Mouse (Mus musculus): ENCODE data around the gene Ttll7. TPM values are rescaled to one million over a fixed set of nuclear protein-coding genes. Genes with fewer than 3 reads are reported as not detected.

The Ttll7 gene
- polyA plus RNA-seq, 1 experiment from 2014 or later, result 5.9 TPM

- 76% methylated on average over 10 of the region's 10 CpGs for WGBS
- no peak for ATAC-seq (ENCODE audit: low FRiP score, low read depth)
- H3K36me3 ChIP-seq, result no peaks in the 10 kb centered on the region
- 0 out of 2 replicates have a peak, but pooled peaks cover 2% of the 10 kb centered on the region for H3K4me1 ChIP-seq
- H3K27ac ChIP-seq (replicated peaks), result no peak overlapping the region
- H3K4me3 ChIP-seq, result no peak overlapping the region
- no peak overlapping the region for H3K9ac ChIP-seq (replicated peaks)
- no peak overlapping the region for H3K4me2 ChIP-seq (replicated peaks)
- no peaks in the 10 kb centered on the region for H3K27me3 ChIP-seq
- H3K9me3 ChIP-seq, result no peaks in the 10 kb centered on the region
Observed at GRCm38 (mm10) chr3:146857373-146857772, 5.2 kb downstream of the Ttll7 start.

- no peak overlapping the region for H3K4me2 ChIP-seq (replicated peaks)
- H3K4me1 ChIP-seq, result no peaks in the 10 kb centered on the region
- H3K9me3 ChIP-seq, result no peaks in the 10 kb centered on the region
- H3K4me3 ChIP-seq, result no peak overlapping the region
- no peaks in the 10 kb centered on the region for H3K36me3 ChIP-seq
- no peak for ATAC-seq (ENCODE audit: low FRiP score, low read depth)
- WGBS, result 86% methylated on average over 2 of the region's 2 CpGs
- H3K27ac ChIP-seq (replicated peaks), result no peak overlapping the region
- H3K27me3 ChIP-seq, result no peaks in the 10 kb centered on the region
- H3K9ac ChIP-seq (replicated peaks), result no peak overlapping the region
Observed at GRCm38 (mm10) chr3:146860308-146860707, 8.1 kb downstream of the Ttll7 start.

GRCm38 (mm10) chr3:146866563-146866962 lies 14.4 kb downstream of the Ttll7 start:
- Histone ChIP-seq H3K4me2 (replicated peaks) (no peak overlapping the region), H3K9me3 (no peaks in the 10 kb centered on the region), H3K27me3 (no peaks in the 10 kb centered on the region), H3K4me3 (no peak overlapping the region), H3K4me1 (no peaks in the 10 kb centered on the region), H3K36me3 (no peaks in the 10 kb centered on the region), H3K27ac (replicated peaks) (no peak overlapping the region), H3K9ac (replicated peaks) (no peak overlapping the region)
- no peak for ATAC-seq (ENCODE audit: low FRiP score, low read depth)
- WGBS, result 42% methylated on average over 4 of the region's 4 CpGs

- Histone ChIP-seq H3K9me3 (no peaks in the 10 kb centered on the region), H3K4me2 (replicated peaks) (no peak overlapping the region), H3K4me1 (no peaks in the 10 kb centered on the region), H3K9ac (replicated peaks) (no peak overlapping the region), H3K27ac (replicated peaks) (no peak overlapping the region), H3K4me3 (no peak overlapping the region), H3K36me3 (no peaks in the 10 kb centered on the region), H3K27me3 (no peaks in the 10 kb centered on the region)
- 86% methylated on average over 3 of the region's 3 CpGs for WGBS
- ATAC-seq (ENCODE audit: low FRiP score, low read depth), result no peak
Observed at GRCm38 (mm10) chr3:146871954-146872353, 19.8 kb downstream of the Ttll7 start.

- 70% methylated on average over 2 of the region's 2 CpGs for WGBS
- H3K9me3 ChIP-seq, result no peaks in the 10 kb centered on the region
Observed at GRCm38 (mm10) chr3:146875929-146876328, 23.8 kb downstream of the Ttll7 start.

GRCm38 (mm10) chr3:146893931-146894330 lies 41.8 kb downstream of the Ttll7 start:
- ATAC-seq (ENCODE audit: low FRiP score, low read depth), result no peak
- no peak overlapping the region for H3K4me2 ChIP-seq (replicated peaks)
- WGBS, result 90% methylated on average over 13 of the region's 13 CpGs
- H3K27ac ChIP-seq (replicated peaks), result no peak overlapping the region
- no peak overlapping the region for H3K4me3 ChIP-seq
- no peaks in the 10 kb centered on the region for H3K9me3 ChIP-seq
- H3K9ac ChIP-seq (replicated peaks), result no peak overlapping the region
- 0 out of 2 replicates have a peak, but pooled peaks cover 2% of the 10 kb centered on the region for H3K4me1 ChIP-seq
- H3K36me3 ChIP-seq, result peaks cover 3% of the 10 kb centered on the region; the same call in 1 of the 2 replicates
- no peaks in the 10 kb centered on the region for H3K27me3 ChIP-seq

More at GRCm38 (mm10) chr3:146875929-146876328, 23.8 kb downstream of the Ttll7 start:
- no peaks in the 10 kb centered on the region for H3K36me3 ChIP-seq
- no peak overlapping the region for H3K4me3 ChIP-seq
- no peaks in the 10 kb centered on the region for H3K4me1 ChIP-seq
- H3K4me2 ChIP-seq (replicated peaks), result no peak overlapping the region
- H3K9ac ChIP-seq (replicated peaks), result no peak overlapping the region
- H3K27ac ChIP-seq (replicated peaks), result no peak overlapping the region
- ATAC-seq (ENCODE audit: low FRiP score, low read depth), result no peak
- H3K27me3 ChIP-seq, result no peaks in the 10 kb centered on the region

GRCm38 (mm10) chr3:146896581-146896980 lies 44.4 kb downstream of the Ttll7 start:
- Histone ChIP-seq H3K4me3 (no peak overlapping the region), H3K4me1 (0 out of 2 replicates have a peak, but pooled peaks cover 2% of the 10 kb centered on the region), H3K9ac (replicated peaks) (no peak overlapping the region), H3K4me2 (replicated peaks) (no peak overlapping the region), H3K27ac (replicated peaks) (no peak overlapping the region), H3K36me3 (peaks cover 3% of the 10 kb centered on the region; the same call in 1 of the 2 replicates), H3K27me3 (no peaks in the 10 kb centered on the region), H3K9me3 (no peaks in the 10 kb centered on the region)
- 82% methylated on average over 8 of the region's 8 CpGs for WGBS
- ATAC-seq (ENCODE audit: low FRiP score, low read depth), result no peak

GRCm38 (mm10) chr3:146900094-146900493 lies 47.9 kb downstream of the Ttll7 start:
- Histone ChIP-seq H3K9ac (replicated peaks) (no peak overlapping the region), H3K4me3 (no peak overlapping the region), H3K4me2 (replicated peaks) (no peak overlapping the region), H3K9me3 (no peaks in the 10 kb centered on the region), H3K27ac (replicated peaks) (no peak overlapping the region), H3K27me3 (no peaks in the 10 kb centered on the region), H3K4me1 (no peaks in the 10 kb centered on the region), H3K36me3 (peaks cover under 1% of the 10 kb centered on the region; the same call in 1 of the 2 replicates)
- ATAC-seq (ENCODE audit: low FRiP score, low read depth), result no peak
- WGBS, result 90% methylated on average over 3 of the region's 3 CpGs

- Histone ChIP-seq H3K9me3 (no peaks in the 10 kb centered on the region), H3K4me1 (no peaks in the 10 kb centered on the region), H3K27ac (replicated peaks) (no peak overlapping the region), H3K4me2 (replicated peaks) (no peak overlapping the region), H3K9ac (replicated peaks) (no peak overlapping the region), H3K4me3 (no peak overlapping the region), H3K36me3 (no peaks in the 10 kb centered on the region), H3K27me3 (no peaks in the 10 kb centered on the region)
- WGBS, result 53% methylated on average over 4 of the region's 4 CpGs
- ATAC-seq (ENCODE audit: low FRiP score, low read depth), result no peak
Observed at GRCm38 (mm10) chr3:146901729-146902128, 49.6 kb downstream of the Ttll7 start.

GRCm38 (mm10) chr3:146905606-146906005 lies 53.4 kb downstream of the Ttll7 start:
- no peak overlapping the region for H3K4me2 ChIP-seq (replicated peaks)
- H3K27me3 ChIP-seq, result no peaks in the 10 kb centered on the region
- ATAC-seq (ENCODE audit: low FRiP score, low read depth), result no peak
- H3K4me3 ChIP-seq, result no peak overlapping the region
- no peaks in the 10 kb centered on the region for H3K4me1 ChIP-seq
- H3K9me3 ChIP-seq, result no peaks in the 10 kb centered on the region
- no peaks in the 10 kb centered on the region for H3K36me3 ChIP-seq
- 91% methylated on average over 3 of the region's 3 CpGs for WGBS
- no peak overlapping the region for H3K27ac ChIP-seq (replicated peaks)
- no peak overlapping the region for H3K9ac ChIP-seq (replicated peaks)

GRCm38 (mm10) chr3:146908922-146909321 lies 56.8 kb downstream of the Ttll7 start:
- H3K27me3 ChIP-seq, result no peaks in the 10 kb centered on the region
- no peak overlapping the region for H3K4me3 ChIP-seq
- 77% methylated on average over 5 of the region's 5 CpGs for WGBS
- no peak overlapping the region for H3K9ac ChIP-seq (replicated peaks)
- no peak overlapping the region for H3K27ac ChIP-seq (replicated peaks)
- ATAC-seq (ENCODE audit: low FRiP score, low read depth), result no peak
- H3K9me3 ChIP-seq, result no peaks in the 10 kb centered on the region
- no peaks in the 10 kb centered on the region for H3K36me3 ChIP-seq
- no peak overlapping the region for H3K4me2 ChIP-seq (replicated peaks)
- no peaks in the 10 kb centered on the region for H3K4me1 ChIP-seq

- 95% methylated on average over 12 of the region's 12 CpGs for WGBS
Observed at GRCm38 (mm10) chr3:146913107-146913506, 60.9 kb downstream of the Ttll7 start.

GRCm38 (mm10) chr3:146914798-146915197 lies 62.6 kb downstream of the Ttll7 start:
- WGBS, result 14% methylated on average over 12 of the region's 12 CpGs
- Histone ChIP-seq H3K9ac (replicated peaks) (no peak overlapping the region), H3K36me3 (no peaks in the 10 kb centered on the region), H3K4me1 (no peaks in the 10 kb centered on the region), H3K27me3 (peaks cover 4% of the 10 kb centered on the region; the same call in 1 of the 2 replicates), H3K4me2 (replicated peaks) (no peak overlapping the region), H3K9me3 (no peaks in the 10 kb centered on the region), H3K4me3 (no peak overlapping the region), H3K27ac (replicated peaks) (no peak overlapping the region)
- peak; percentile 68 for ATAC-seq (ENCODE audit: low FRiP score, low read depth)

More at GRCm38 (mm10) chr3:146913107-146913506, 60.9 kb downstream of the Ttll7 start:
- no peak for ATAC-seq (ENCODE audit: low FRiP score, low read depth)
- no peaks in the 10 kb centered on the region for H3K4me1 ChIP-seq
- H3K27me3 ChIP-seq, result peaks cover 4% of the 10 kb centered on the region; the same call in 1 of the 2 replicates
- H3K27ac ChIP-seq (replicated peaks), result no peak overlapping the region
- no peak overlapping the region for H3K4me3 ChIP-seq
- no peaks in the 10 kb centered on the region for H3K36me3 ChIP-seq
- no peaks in the 10 kb centered on the region for H3K9me3 ChIP-seq
- no peak overlapping the region for H3K9ac ChIP-seq (replicated peaks)
- no peak overlapping the region for H3K4me2 ChIP-seq (replicated peaks)

Data from midbrain, embryonic 12.5 days (tissue).